Mouse (Mus musculus) megakaryocyte-erythroid progenitor cell, adult 5-6 weeks (primary cell): ENCODE results near the gene Rptor. TPM values are rescaled to one million over a fixed set of nuclear protein-coding genes. Genes with fewer than 3 reads are reported as not detected.

ENCODE experiments used
- total RNA-seq, 2 experiments: library from RNA; stranded (forward) in 1 of 2; stranded (reverse) in 1 of 2; fragments of 200-1000, 215-1000 nt in 1 of 2; fragments of >200 nt in 1 of 2; fragmentation: Nextera tagmentation in 1 of 2; gene quantifications; 2 replicates each; pipeline ENCODE4 v1.2.3; 2014 to 2017

Rptor gene
- total RNA-seq, 2 experiments from 2014 or later: 10.2 to 29.6 TPM

Other genes with a start within 250 kb of the Rptor start
- gene Sgsh, start 247.4 kb upstream of the Rptor start, total RNA-seq (2014; fragmentation: Nextera tagmentation): 6.3 and 11.9 TPM in 2 replicates
- 3.6 and 5.1 TPM in 2 replicates for gene Sgsh, start 247.4 kb upstream of the Rptor start, total RNA-seq (2017)
- 1.7 and 4.4 TPM in 2 replicates for gene Slc26a11, start 247.3 kb upstream of the Rptor start, total RNA-seq (2014; fragmentation: Nextera tagmentation)
- gene Slc26a11, start 247.3 kb upstream of the Rptor start, total RNA-seq (2017): 0.65 and 1.5 TPM in 2 replicates
- gene Rnf213, start 209.8 kb upstream of the Rptor start, total RNA-seq (2014; fragmentation: Nextera tagmentation): 87.9 and 107 TPM in 2 replicates
- 69.3 and 77.1 TPM in 2 replicates for gene Rnf213, start 209.8 kb upstream of the Rptor start, total RNA-seq (2017)
- 10.5 and 14.2 TPM in 2 replicates for gene Endov, start 111.6 kb upstream of the Rptor start, total RNA-seq (2014; fragmentation: Nextera tagmentation)
- gene Endov, start 111.6 kb upstream of the Rptor start, total RNA-seq (2017): 19.8 and 20.0 TPM in 2 replicates
- not detected in 2 replicates for gene Nptx1, start 55.2 kb upstream of the Rptor start, total RNA-seq (2014; fragmentation: Nextera tagmentation)
- not detected in 2 replicates for gene Nptx1, start 55.2 kb upstream of the Rptor start, total RNA-seq (2017)